Mouse (Mus musculus): Measurements from ENCODE around the gene Slitrk1.

Gene Slitrk1

GRCm38 (mm10) chr14:108913714-108914263, at the start of gene Slitrk1:
TSS of gene Slitrk1 (minus strand) at chr14:108914158.
- DNase-seq = peak; percentile 76 to 89

- DNase-seq = peak; percentile 8 to 10
These were observed 21.8 kb upstream of the Slitrk1 start for GRCm38 (mm10) chr14:108935777-108936176.

- peak in 1 of 2 experiments; percentile 43 for DNase-seq
These were observed 378 bp upstream of the Slitrk1 start for GRCm38 (mm10) chr14:108914336-108914735.

- peak in 1 of 2 experiments; percentile 11 for DNase-seq
These were observed 975 bp downstream of the Slitrk1 start for GRCm38 (mm10) chr14:108912876-108913490.

- peak; percentile 75 to 86 for DNase-seq
These were observed 1.7 kb downstream of the Slitrk1 start for GRCm38 (mm10) chr14:108912021-108912875.

GRCm38 (mm10) chr14:108911138-108911841, 2.7 kb downstream of the Slitrk1 start:
- peak; percentile 77 to 83 for DNase-seq

- peak; percentile 31 to 51 for DNase-seq
These were observed 3.4 kb downstream of the Slitrk1 start for GRCm38 (mm10) chr14:108910449-108911137.

- DNase-seq = peak; percentile 24 to 37
These were observed 4.5 kb downstream of the Slitrk1 start for GRCm38 (mm10) chr14:108909336-108909953.

- peak; percentile 63 to 81 for DNase-seq
These were observed 15.4 kb downstream of the Slitrk1 start for GRCm38 (mm10) chr14:108898601-108899000.

- peak; percentile 44 to 46 for DNase-seq
These were observed 18.5 kb downstream of the Slitrk1 start for GRCm38 (mm10) chr14:108895456-108895855.

- peak in 1 of 2 experiments; percentile 19 for DNase-seq
These were observed 46.1 kb downstream of the Slitrk1 start for GRCm38 (mm10) chr14:108867816-108868215.

GRCm38 (mm10) chr14:108864631-108865030, 49.3 kb downstream of the Slitrk1 start:
- DNase-seq = no peak

- no peak for DNase-seq
These were observed 54.6 kb downstream of the Slitrk1 start for GRCm38 (mm10) chr14:108859310-108859709.

Data from cerebellum, adult 18-20 months (tissue).